Mouse (Mus musculus) heart, adult 18-20 months (tissue): Measurements from ENCODE around the gene Wnt5b. TPM values are rescaled to one million over a fixed set of nuclear protein-coding genes. Genes with fewer than 3 reads are reported as not detected.

Source experiments
- DNase-seq, 2 experiments: peaks; one replicate each; pipeline ENCODE4 v3.0.0; 2021 to 2022; ENCODE audit warnings: mixed read lengths in 1 of 2
- total RNA-seq, 2 experiments: library from RNA; stranded (reverse); gene quantifications; 2 replicates each; pipeline ENCODE4 v1.2.3; 2021

The Wnt5b gene
- total RNA-seq, 2 experiments from 2014 or later: 2.4 to 2.5 TPM

- DNase-seq: peak; percentile 81 to 90
Observed at GRCm38 (mm10) chr6:119417354-119417753, 126.8 kb downstream of the Wnt5b start, which contains the start of gene Adipor2. Gene Adipor2 (minus strand): TSS chr6:119417704.

DNA sequence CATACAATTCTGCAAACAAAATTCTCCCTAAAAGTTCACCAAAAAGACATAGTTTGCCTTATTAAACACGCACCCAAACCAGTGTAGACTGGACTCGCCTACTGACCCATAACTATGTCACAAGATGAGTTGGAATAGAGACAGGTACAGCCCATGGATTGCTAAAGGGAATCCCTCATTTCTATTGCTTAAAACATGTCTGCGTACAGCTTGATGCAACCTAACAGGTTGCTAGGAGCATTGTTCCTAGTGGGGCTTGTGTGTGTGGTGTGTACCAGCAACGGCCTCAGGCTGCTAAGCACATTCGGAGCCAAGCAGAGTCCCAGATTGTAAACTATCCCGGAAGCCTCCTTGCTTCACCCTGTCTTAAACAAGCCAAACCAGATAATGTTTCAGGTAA is 127.5 kb downstream of the Wnt5b start:
- no peak for DNase-seq

DNA sequence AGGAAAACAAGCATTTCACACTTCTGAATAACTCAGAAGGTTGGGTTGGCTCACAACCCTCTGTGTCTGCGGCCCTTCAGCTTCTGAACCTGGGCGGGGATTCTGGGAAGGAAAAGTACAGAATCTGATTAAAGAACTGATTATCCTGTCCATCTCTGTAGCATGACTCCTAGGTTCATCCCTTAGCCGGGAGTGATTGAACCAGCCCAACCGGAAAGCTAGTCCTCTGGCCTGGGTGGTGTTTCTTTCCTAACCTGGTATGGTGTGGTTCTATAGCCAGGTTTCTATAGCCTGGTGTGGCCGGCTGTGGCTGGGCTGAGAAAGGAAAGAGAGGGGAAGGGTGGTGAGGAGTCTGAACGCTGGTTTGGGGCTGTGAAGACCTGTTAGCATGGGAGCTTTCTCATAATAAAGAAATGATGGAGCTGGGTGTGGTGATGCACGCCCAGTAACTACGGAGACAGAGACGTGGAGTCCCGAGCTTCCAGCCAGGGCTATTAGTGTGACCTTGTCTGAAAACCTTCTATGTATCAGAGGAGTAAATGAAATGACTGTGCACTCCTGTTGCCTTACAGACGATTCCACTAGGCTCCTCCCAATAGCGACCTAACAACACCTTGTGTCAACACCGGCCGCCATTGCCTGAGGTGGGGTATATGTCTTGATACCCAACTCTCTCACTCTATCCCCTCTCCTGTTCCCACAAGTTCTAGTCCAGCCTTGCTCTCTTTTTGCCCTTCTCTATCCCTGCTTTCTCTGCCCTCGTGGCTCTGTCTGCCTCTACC is 129.7 kb downstream of the Wnt5b start:
- DNase-seq: no peak

DNA sequence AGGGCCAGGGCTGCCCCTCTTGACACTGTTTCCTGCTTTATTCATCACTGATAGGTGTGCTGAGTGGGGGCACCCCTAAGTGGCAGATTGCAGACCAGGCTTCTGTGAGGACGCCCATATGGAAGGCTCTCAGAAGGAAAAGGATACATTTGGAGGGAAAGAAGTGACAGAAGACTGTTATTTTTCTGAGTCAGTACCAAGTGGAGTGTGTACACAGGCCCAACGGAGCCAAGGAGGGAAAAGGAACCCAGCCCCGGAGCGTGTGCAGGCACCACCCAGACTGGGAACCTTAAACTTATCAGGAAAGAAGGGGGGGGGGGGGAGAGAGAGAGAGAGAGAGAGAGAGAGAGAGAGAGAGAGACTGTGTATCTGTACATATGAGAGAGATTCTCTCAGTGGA is 131.6 kb downstream of the Wnt5b start:
- DNase-seq: no peak

DNA sequence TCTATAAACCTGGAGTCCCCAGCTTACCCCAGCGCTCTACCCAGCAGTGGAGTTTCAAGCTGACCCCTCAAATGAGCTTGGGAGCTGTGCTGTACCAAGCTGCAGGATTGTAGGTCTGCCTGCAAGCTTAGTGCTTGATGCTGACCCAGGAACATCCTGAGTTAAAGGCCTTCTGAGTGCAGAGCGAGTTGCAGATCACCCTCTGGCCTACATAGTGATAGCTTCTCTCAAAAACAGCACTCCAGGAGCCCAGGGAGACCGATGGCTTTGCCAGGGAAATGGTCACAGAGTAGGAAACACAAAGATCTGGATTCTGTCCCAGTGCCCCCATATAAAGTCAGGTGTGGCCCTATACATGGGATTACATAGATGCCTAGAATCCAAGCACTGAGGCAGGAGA is 132.6 kb downstream of the Wnt5b start:
- no peak for DNase-seq

- peak in 1 of 2 experiments; percentile 27 for DNase-seq
Observed at GRCm38 (mm10) chr6:119409766-119410165, 134.4 kb downstream of the Wnt5b start.

- DNase-seq: no peak
Observed at GRCm38 (mm10) chr6:119408582-119408981, 135.6 kb downstream of the Wnt5b start.

DNA sequence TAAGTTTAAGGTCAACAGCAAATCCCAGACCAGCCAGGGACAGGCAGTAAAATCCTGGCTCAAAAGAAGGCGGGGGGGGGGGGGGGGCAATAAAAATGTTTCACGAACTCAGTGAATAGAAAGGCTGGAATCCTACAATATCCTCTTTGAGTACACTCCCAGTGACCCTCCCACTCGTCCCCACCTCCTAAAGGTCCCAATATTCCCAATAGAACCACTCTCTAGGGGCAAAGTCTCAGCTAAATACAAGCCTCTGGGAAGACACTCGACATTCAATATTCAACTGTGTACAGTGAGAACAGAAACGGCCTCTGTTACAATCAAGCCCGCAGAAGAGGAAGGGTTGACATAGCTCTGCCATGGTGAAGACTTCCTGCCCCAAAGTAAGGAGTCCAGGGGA is 136.3 kb downstream of the Wnt5b start:
- no peak for DNase-seq

DNA sequence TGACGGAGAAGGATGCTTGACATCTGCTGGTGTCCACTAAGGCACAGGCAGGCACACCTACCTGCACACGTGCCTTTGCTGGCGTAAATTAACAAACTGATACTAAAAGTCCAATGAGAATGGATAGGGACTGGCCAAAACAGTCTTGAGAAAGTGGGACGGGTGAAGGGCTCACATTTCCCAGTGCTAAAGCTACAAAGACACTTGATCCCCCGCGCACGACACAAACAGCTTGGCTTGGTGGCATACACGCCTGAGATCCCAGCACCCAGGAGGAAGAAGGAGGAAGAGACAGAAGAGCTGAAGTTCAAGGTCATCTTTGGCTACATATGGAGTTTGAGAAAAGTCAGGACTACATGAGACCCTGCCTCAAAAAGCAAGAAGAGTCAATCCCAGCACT is 137.6 kb downstream of the Wnt5b start:
- no peak for DNase-seq

- no peak for DNase-seq
Observed at GRCm38 (mm10) chr6:119405310-119405709, 138.8 kb downstream of the Wnt5b start.

GRCm38 (mm10) chr6:119404854-119405253 is 139.3 kb downstream of the Wnt5b start:
- no peak for DNase-seq

DNA sequence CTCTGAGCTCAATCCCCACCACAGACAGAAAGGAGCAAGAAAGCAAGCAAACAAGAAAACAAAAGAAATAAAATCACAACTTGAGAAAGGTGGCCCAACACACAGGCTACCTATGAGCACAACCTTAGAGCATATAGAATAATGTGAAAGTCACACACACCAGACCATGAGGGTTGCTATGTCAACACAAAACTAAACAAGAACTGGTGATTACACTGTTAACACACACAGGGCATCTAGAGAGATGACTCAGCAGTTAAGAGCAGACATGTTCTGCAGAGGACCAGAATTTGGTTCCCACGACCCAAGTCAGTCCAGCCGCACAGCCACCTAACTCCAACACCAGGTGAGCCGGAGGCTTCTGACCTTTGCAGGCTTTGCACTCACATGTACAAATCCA is 141.2 kb downstream of the Wnt5b start:
- no peak for DNase-seq

DNA sequence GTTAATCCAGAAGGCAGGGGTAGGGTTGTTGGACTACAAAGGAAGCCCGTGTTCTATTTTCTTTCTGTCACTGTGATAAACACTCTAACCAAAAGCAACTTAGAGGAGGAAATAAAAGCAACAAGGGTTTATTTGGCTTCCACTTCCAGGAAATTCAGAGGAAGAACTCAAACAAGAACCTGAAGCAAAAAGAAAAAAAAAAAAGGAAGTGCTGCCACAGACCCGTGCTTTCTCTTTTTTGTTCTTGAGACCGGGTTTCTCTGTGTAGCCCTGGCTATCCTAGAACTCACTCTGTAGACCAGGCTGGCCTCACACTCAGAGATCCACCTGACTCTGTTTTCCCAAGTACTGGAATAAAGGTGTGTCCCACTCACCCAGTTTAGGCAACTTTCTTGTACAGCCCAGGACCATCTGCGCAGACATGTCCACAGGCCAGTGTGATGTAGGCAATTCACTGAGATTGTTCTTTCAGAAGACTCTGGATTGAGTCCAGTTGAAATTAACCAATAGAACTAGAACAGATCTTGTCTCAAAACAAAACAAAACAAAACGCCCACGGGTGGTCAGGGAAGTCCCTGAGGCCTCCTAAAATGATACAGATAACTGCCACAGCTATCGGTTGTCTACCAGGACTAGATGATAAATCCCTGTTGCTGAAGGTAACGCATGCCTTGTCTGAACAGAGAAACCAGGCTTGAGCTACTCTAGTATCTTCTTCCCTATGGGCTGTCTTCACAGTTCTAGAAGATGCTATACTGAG is 142.4 kb downstream of the Wnt5b start:
- DNase-seq: no peak

DNA sequence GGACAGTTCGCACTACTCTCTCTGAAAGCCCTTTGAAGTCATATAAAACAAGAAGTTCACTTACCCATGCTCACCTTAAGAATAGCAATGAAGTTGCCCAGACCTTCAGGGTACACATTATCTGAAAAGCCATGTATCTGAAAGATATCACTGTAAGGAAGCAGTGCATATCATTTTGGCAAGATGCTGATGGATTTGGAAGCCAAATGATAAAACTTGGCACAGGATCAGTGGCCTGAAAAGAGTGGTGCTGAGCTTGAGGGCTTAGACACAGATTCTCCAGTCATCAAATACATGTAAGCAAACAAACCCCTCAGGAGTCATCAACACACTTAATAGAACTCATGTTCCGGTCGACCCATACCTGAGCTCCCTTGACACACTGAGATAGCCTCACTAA is 143.5 kb downstream of the Wnt5b start:
- DNase-seq: no peak

DNA sequence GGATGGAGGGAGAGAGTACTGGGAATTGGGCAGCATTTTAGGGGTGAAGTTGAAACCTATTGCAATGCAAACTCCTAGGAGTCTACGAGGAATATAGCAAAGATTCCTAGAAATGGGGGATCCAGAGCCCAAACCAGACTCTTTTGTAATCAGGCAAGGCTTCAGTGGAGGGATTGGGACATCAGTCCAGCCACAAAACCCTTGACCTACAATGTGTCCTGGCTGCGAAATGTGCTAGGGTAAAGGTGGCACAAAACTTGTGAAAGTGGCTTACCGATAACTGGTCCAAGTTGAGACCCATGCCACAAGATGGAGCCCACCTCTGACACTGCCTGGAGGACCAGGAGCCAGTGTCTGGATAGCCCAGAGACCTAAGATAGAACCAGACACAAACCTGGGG is 144.8 kb downstream of the Wnt5b start:
- DNase-seq: no peak

- peak; percentile 81 to 93 for DNase-seq
Observed at GRCm38 (mm10) chr6:119396309-119396634, 147.9 kb downstream of the Wnt5b start.

GRCm38 (mm10) chr6:119395421-119396308 is 148.5 kb downstream of the Wnt5b start:
- DNase-seq: peak; percentile 28 to 45

DNA sequence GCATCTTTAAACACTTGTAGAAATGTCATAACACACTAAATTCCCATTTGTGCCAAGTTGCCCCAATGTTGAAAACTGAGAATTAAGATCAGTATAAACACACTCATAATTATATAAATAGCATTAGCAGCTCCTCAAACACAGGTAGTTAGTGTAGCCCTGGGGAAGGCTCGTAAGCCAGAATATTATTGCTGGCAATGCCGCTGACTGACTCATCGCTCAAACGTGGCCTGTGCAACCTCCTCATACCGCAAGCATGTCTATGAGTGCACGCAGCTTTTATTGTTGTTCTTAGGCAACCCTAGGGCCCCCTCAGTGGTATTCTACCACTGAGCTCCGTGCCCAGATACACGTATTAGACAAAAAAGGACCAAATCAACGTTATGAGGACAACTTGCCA is 151.3 kb downstream of the Wnt5b start:
- no peak for DNase-seq

DNA sequence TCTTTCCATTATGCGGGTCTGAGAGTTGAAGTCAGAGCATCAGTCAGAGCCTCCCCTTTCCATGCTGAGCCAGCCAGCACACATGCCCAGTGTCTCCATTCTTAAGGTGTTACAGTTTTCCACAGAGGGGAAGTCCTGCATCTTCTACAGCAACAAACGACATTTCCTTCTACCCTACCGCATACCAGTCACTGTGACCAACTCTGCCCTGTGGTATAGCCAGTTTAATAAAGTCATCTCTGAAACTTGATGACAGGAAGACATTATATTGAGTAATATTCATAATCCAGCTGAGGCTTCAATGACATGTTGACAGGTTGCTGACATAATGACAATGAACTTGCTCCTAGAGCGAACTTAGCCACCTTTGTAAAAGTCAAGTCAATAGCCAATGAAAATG is 153.4 kb downstream of the Wnt5b start:
- DNase-seq: no peak

DNA sequence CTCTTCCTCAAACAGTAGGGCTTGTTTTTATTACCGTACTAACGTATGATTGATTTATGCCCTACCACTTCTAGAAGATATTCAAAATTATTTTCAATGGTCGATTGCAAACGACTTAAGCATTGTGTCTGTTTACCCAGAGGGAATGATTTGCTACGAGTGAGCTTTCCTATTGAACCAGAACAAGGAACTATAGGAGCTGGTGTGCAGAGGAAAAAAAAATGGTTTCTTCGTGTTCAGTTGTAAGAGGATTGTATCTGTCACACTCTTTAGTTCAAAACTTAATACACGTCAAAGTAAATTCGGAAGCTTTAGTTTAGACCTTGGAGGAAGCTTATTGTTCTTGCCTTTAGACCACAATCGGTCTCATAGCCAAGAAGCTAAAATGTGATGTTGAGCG is 155.1 kb downstream of the Wnt5b start:
- DNase-seq: no peak

DNA sequence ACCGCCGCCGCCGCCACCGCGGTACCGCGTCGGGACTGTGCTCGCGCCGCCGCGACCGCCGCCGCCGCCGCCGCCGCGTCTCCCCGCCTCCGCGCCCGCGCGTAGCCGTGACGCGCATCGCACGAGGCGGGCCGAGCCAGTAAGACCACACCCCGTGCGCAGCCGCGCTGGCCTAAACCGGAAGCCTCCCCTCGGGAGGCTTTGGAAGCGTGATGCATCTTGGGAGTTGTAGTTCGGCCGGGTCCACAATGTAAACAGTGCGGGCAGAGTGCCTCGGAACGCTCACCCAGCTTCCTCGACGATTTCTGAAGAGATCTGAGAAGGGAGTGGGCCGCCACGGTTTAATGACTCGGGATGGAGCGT is 155.5 kb downstream of the Wnt5b start:
- DNase-seq: peak; percentile 97 to 98

- DNase-seq: peak; percentile 37 to 66
Observed at GRCm38 (mm10) chr6:119387801-119388649, 156.1 kb downstream of the Wnt5b start.
